Mouse (Mus musculus) C2C12 (cell line): ENCODE measurements around the gene Dnah8. TPM values are rescaled to one million over a fixed set of nuclear protein-coding genes. Genes with fewer than 3 reads are reported as not detected.
A peak's percentile ranks its signal among the peaks of the same experiment; 100 is the strongest.

ENCODE experiments used
- H3K27me3 ChIP-seq: one replicate; pipeline ENCODE4 v1.6.1; 2011; ENCODE audit not compliant: control insufficient read depth, insufficient read depth, insufficient read length
- H3K36me3 ChIP-seq: one replicate; pipeline ENCODE4 v1.6.1; 2011; ENCODE audit not compliant: control insufficient read depth, insufficient read depth
- H3K4me3 ChIP-seq: one replicate; pipeline ENCODE4 v1.5.1; 2011; ENCODE audit warnings: mild to moderate bottlenecking, control low read depth; ENCODE audit not compliant: poor library complexity, insufficient read depth, severe bottlenecking
- H3K79me2 ChIP-seq: one replicate; pipeline ENCODE4 v1.6.1; 2011; ENCODE audit not compliant: control insufficient read depth, insufficient read depth
- H3K79me3 ChIP-seq: one replicate; pipeline ENCODE4 v1.6.1; 2011; ENCODE audit warnings: low read depth, control low read depth
- H3ac ChIP-seq: one replicate; pipeline ENCODE3; 2011; ENCODE audit warnings: low read depth; ENCODE audit not compliant: control insufficient read depth, insufficient read length
- CEBPB ChIP-seq: IDR thresholded peaks from one replicate; pipeline ENCODE4 v1.6.1; 2011; ENCODE audit warnings: low read depth, mild to moderate bottlenecking, control low read depth, moderate library complexity
- CTCF ChIP-seq: IDR thresholded peaks from one replicate; pipeline ENCODE4 v1.5.1; 2011; ENCODE audit not compliant: control insufficient read depth, insufficient read depth, insufficient read length
- FOSL1 ChIP-seq: IDR thresholded peaks from one replicate; pipeline ENCODE4 v1.8.0; 2011; ENCODE audit warnings: mild to moderate bottlenecking, low read length; ENCODE audit not compliant: poor library complexity, insufficient read depth, severe bottlenecking
- MAX ChIP-seq: IDR thresholded peaks from one replicate; pipeline ENCODE4 v1.6.1; 2011; ENCODE audit warnings: mild to moderate bottlenecking, control low read depth
- MYOD1 ChIP-seq: IDR thresholded peaks from one replicate; pipeline ENCODE4 v1.6.1; 2011; ENCODE audit warnings: low read depth; ENCODE audit not compliant: control insufficient read depth, insufficient read length
- MYOG ChIP-seq: IDR thresholded peaks from one replicate; pipeline ENCODE4 v1.6.1; 2011; ENCODE audit not compliant: control insufficient read depth, insufficient read length; ENCODE audit errors: extremely low read depth
- USF1 ChIP-seq: IDR thresholded peaks from one replicate; pipeline ENCODE4 v1.6.1; 2011; ENCODE audit warnings: low read depth, mild to moderate bottlenecking, control low read depth, moderate library complexity
- polyA plus RNA-seq: library from polyadenylated mRNA; unstranded; fragments of >200 nt; fragmentation: generic; extraction: Trizol; gene quantifications from one replicate; pipeline ENCODE4 v1.2.1, GENCODE M21; 2012; ENCODE audit warnings: missing spikeins

Dnah8 gene
- polyA plus RNA-seq, 1 experiment: 0.32 TPM

DNA sequence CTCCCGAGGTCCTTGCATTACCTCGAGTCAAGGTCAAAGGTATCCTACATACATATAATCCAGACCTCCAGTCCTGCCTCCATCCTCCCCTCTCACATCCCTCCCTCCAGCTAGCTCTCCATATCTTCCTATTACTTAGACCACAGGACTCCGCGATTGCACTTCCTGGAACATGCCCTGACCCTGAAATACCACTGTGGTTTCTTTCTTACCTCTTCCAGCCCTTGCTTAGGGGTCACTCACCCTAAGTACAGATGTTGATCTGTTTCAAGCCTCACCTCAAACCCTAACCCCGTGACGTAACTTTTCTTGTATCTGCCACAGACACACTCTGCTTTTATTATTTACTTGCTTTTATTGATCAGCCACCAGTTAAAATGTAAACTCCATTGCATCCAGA is 218.2 kb downstream of the Dnah8 start:
- Histone ChIP-seq H3K79me2 (no peaks in the 10 kb centered on the region), H3K36me3 (no peaks in the 10 kb centered on the region), H3K79me3 (no peaks in the 10 kb centered on the region), H3ac (no peak overlapping the region), H3K27me3 (no peaks in the 10 kb centered on the region), H3K4me3 (no peak overlapping the region)
- TF ChIP-seq USF1: no peak
- TF ChIP-seq MYOD1: no peak
- no peak for TF ChIP-seq MAX
- no peak for TF ChIP-seq MYOG

DNA sequence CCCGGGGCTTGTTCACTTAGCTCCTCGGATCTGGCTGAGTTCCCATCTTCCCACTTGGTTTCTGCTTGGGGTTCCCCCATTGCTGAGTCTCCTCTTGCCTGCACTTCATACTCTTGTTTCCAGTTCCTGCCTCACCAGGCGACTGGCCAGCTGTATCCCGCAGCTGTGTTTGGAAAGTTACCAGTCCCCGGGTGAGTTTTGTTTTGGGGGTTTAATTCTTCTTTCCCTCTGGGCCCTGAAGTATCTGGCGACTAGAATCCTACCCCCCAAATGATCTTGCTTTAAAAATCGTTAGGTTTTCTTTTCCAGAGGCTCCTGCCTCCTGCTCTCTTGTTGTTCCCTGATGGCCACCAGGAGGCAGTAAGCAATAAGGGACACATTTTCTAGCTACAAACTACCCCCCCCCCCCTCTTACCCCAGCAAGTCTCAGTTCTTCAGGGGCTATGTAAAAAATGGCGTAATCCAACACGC is 220.2 kb downstream of the Dnah8 start:
- Histone ChIP-seq H3K27me3 (no peaks in the 10 kb centered on the region), H3K36me3 (no peaks in the 10 kb centered on the region), H3K79me2 (no peaks in the 10 kb centered on the region), H3ac (no peak overlapping the region), H3K79me3 (no peaks in the 10 kb centered on the region), H3K4me3 (no peak overlapping the region)
- TF ChIP-seq MAX (no peak), FOSL1 (no peak), CTCF (no peak), USF1 (no peak), MYOD1 (no peak), CEBPB (no peak), MYOG (no peak)

DNA sequence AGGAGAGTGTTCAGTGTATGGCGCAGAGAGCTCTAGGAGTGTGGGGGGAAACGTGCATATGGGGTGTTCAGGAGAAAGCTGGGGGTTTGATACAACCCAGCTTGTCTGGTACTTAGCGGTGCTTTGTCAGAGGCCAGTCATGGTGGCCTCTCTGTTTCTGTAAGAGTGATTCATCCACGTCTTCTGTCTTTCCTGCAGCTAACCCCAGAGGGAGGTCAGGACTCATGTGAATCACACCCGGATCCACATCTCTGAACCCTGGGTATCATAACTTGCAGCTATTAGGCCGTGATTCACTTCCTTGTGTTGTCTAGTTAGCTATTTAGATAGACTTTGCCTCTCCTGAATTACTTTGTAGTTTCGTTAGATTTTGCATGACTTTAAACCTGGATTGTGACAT is 223.3 kb downstream of the Dnah8 start:
- Histone ChIP-seq H3K36me3 (no peaks in the 10 kb centered on the region), H3K27me3 (no peaks in the 10 kb centered on the region), H3K79me3 (no peaks in the 10 kb centered on the region), H3ac (no peak overlapping the region), H3K4me3 (no peak overlapping the region), H3K79me2 (no peaks in the 10 kb centered on the region)
- no peak for TF ChIP-seq MYOG
- no peak for TF ChIP-seq MYOD1
- peak; percentile 42 for TF ChIP-seq MAX
- TF ChIP-seq FOSL1: peak; percentile 49

DNA sequence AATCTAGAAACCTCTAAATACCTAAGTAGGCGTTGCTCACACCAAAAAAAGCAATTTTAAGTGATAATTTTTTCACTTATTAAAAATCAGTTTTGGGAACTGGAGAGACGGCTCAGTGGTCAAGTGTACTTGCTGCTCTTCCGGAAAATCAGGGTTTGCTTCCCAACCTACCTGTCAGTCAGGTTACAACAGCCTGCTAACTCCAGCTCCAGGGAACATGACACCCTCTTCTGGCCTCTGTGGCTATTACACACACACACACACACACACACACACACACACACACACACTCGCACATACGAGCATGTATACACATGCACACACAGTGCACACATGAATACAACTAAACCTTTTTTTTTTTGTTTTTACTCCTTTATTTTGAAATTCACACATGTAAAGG is 223.9 kb downstream of the Dnah8 start:
- H3ac ChIP-seq: no peak overlapping the region
- no peaks in the 10 kb centered on the region for H3K79me3 ChIP-seq
- H3K79me2 ChIP-seq: no peaks in the 10 kb centered on the region
- no peak overlapping the region for H3K4me3 ChIP-seq
- no peaks in the 10 kb centered on the region for H3K36me3 ChIP-seq
- H3K27me3 ChIP-seq: no peaks in the 10 kb centered on the region
- no peak for TF ChIP-seq CTCF
- TF ChIP-seq USF1: no peak
- TF ChIP-seq MYOD1: no peak
- no peak for TF ChIP-seq MYOG
- TF ChIP-seq FOSL1: no peak
- TF ChIP-seq MAX: no peak
- no peak for TF ChIP-seq CEBPB

- Histone ChIP-seq H3K36me3 (no peaks in the 10 kb centered on the region), H3K79me3 (no peaks in the 10 kb centered on the region), H3ac (no peak overlapping the region), H3K27me3 (no peaks in the 10 kb centered on the region), H3K4me3 (no peak overlapping the region), H3K79me2 (no peaks in the 10 kb centered on the region)
- TF ChIP-seq CEBPB (no peak), MYOD1 (no peak), USF1 (no peak), FOSL1 (no peak), MAX (no peak), CTCF (no peak), MYOG (no peak)
Observed at GRCm38 (mm10) chr17:30848804-30849203, 224.7 kb downstream of the Dnah8 start.

- Histone ChIP-seq H3K4me3 (no peak overlapping the region), H3K27me3 (no peaks in the 10 kb centered on the region), H3ac (no peak overlapping the region), H3K79me2 (no peaks in the 10 kb centered on the region), H3K36me3 (no peaks in the 10 kb centered on the region), H3K79me3 (no peaks in the 10 kb centered on the region)
- TF ChIP-seq CEBPB (no peak), FOSL1 (no peak), CTCF (no peak), MYOG (no peak), MAX (no peak), MYOD1 (no peak), USF1 (no peak)
Observed at GRCm38 (mm10) chr17:30849813-30850212, 225.7 kb downstream of the Dnah8 start.
